Mouse (Mus musculus): ENCODE results near the gene Wfdc15b. TPM values are rescaled to one million over a fixed set of nuclear protein-coding genes. Genes with fewer than 3 reads are reported as not detected.
"Not testable (repeated sequence)": the region's sequence is repeated elsewhere in the genome, so short reads cannot be mapped to it uniquely, and the experiment has no call there.

The Wfdc15b gene
- 0.41 TPM in 1 of 2 replicates, not detected in the other for polyA plus RNA-seq (2012; rRNA removed)

- no peak for DNase-seq (ENCODE audit: low read depth, low spot score)
- WGBS, result 20% methylated on average over 11 of the region's 11 CpGs
These were observed at the start of gene Wfdc15b for GRCm38 (mm10) chr2:164221522-164221921. Gene Wfdc15b (minus strand): TSS chr2:164221660.

GRCm38 (mm10) chr2:164256540-164256939, 35.1 kb upstream of the Wfdc15b start, which contains the start of gene Svs3b:
Gene Svs3b (minus strand): TSS chr2:164256640.
- WGBS, result 78% methylated on average over 1 of the region's 1 CpGs
- DNase-seq (ENCODE audit: low read depth, low spot score), result not testable (repeated sequence)

- 71% methylated on average over 3 of the region's 3 CpGs for whole genome bisulfite sequencing
- no peak for DNase-seq (ENCODE audit: low read depth, low spot score)
These were observed 16.9 kb upstream of the Wfdc15b start, which contains the start of gene Svs2 for GRCm38 (mm10) chr2:164238366-164238765. Gene Svs2 (minus strand): TSS chr2:164238466.

DNA sequence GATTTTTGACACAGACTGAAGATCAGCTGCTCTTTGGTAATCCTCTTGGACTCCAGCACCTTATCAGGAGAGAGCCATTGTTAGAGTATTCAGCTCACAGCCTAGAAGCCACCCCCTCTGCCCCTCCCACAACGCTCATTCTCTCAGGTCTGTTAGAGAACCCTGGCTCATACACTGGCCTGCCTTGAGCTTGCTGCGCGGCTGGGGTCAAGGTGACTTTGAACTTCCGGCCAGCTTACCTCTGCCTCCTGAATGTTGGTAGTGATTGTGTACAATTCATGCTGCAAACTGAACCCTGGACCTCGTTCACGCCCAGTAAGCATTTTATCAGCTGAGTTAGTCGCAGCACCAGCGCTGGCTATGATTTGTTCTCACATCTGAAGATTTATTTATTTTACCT, 11.2 kb upstream of the Wfdc15b start:
- 44% methylated on average over 8 of the region's 8 CpGs for WGBS
- DNase-seq (ENCODE audit: low read depth, low spot score), result no peak

DNA sequence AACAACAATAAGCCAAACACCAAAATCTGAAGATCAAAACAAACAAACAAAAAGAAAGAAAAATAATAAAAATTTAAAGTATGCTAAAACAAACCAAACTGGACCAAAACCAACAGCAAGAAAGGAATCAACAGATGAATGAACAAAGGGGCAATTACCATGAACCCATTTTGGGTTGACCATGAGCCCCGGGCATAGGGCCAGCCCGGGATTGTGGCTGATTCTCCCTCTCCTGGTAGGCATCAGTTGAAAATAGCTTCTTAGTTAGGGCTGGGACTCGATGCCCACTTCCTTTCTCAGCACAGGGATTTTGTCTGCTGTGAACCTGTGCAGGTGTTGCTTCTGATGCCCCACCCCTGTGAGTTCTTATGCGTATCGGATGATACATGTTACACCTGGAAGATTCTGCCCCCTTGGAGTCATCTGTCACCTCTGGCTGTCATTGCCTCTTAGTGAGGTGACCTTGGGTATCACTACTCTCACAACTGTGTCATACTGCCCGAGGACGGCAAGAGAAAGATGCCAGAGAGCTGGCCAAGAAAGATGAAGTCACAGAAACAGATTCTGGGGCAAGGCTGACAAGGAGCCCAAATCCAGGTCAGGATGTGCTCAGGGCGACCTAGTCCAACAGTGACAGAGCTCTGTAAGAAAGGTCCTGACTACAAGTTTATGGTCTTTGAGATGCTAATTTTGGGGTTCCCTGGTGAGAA, 7.1 kb upstream of the Wfdc15b start:
- WGBS, result 78% methylated on average over 8 of the region's 8 CpGs
- no peak for DNase-seq (ENCODE audit: low read depth, low spot score)

- no peak for DNase-seq (ENCODE audit: low read depth, low spot score)
- 86% methylated on average over 9 of the region's 9 CpGs for WGBS
These were observed 2.2 kb downstream of the Wfdc15b start for GRCm38 (mm10) chr2:164219295-164219694.

- 92% methylated on average over 5 of the region's 5 CpGs for WGBS
- no peak for DNase-seq (ENCODE audit: low read depth, low spot score)
These were observed 8.7 kb downstream of the Wfdc15b start for GRCm38 (mm10) chr2:164212711-164213110.

GRCm38 (mm10) chr2:164210892-164211291, 10.6 kb downstream of the Wfdc15b start:
- 84% methylated on average over 4 of the region's 4 CpGs for WGBS

DNA sequence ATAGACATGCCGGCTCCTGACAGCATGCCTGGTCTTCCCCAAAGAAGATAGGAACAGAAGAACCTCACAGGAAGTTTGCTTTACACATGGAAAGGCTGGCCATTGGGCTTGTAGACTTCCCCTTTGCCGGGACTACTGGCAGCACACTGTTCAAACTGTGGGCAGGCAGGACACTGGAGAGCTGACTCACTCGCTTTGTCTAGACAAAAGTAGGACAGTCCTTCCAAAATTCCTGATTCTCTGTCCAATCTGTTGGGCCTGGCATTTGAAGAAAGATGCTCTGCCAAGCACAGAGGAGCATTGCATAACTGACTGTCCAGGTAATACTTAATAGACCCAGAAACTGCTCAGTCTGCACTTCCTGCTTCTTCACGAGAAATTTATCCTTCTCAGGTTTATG, 14.8 kb downstream of the Wfdc15b start:
- 44% methylated on average over 4 of the region's 4 CpGs for WGBS
- no peak for DNase-seq (ENCODE audit: low read depth, low spot score)

More at GRCm38 (mm10) chr2:164210892-164211291, 10.6 kb downstream of the Wfdc15b start:
- DNase-seq (ENCODE audit: low read depth, low spot score), result no peak

- DNase-seq (ENCODE audit: low read depth, low spot score), result not testable (repeated sequence)
- 92% methylated on average over 10 of the region's 10 CpGs for WGBS
These were observed 15.4 kb downstream of the Wfdc15b start for GRCm38 (mm10) chr2:164206011-164206410.

- 80% methylated on average over 20 of the region's 20 CpGs for WGBS
- DNase-seq (ENCODE audit: low read depth, low spot score), result no peak
These were observed 21.7 kb downstream of the Wfdc15b start, which contains the start of gene Wfdc15a for GRCm38 (mm10) chr2:164199626-164200327. Gene Wfdc15a (minus strand): TSS chr2:164200130.

DNA sequence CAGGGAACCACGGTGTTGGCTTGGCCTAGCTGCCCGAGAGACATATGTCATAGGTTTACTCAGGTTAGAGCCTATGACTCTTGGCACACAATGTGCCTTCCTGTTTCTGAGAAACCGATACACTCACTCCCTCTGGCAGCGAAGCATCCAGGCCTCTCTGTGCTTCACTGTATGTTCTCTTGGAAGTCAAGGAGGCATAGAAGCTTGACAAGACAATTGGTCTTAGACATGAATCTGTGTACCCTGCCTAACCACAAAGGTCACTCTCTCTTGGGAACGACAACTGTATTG, 24.8 kb downstream of the Wfdc15b start:
- WGBS, result 67% methylated on average over 5 of the region's 5 CpGs

DNA sequence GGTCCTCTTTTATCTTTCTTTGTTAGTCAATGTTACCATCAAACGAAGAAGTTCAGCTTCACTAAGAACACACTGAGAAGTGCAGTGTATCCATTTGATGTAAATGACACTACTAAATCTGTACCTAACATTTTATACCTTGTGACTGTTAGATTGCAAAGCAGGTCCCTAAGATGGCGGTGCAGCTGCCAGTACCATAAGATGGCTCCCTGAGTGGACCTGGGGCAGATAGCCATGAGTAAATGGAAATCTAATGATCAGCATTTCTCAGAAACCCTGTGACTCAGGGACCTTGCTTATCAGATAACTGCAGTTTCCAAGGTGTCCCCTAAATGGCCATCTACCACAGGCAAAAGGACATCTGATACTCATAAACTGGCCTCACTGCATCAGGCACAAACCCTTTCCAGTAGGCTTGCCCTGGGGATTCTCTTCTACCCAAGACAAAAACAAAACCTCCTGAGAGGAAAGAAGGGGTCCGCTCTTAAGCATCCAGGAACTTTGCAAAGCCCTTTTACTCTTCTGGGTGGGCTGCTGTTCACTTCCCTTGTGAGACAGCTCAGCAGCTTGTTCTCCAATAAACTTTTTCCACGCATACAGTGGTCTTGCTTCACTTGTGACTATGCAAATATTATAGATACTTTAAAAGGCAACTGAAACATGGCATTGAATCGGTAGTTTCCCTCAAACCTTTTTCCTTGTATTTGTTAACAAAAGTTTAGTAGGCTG, 25.3 kb downstream of the Wfdc15b start:
- WGBS, result 79% methylated on average over 5 of the region's 5 CpGs
- DNase-seq (ENCODE audit: low read depth, low spot score), result no peak

More for the DNA sequence above, 24.8 kb downstream of the Wfdc15b start:
- no peak for DNase-seq (ENCODE audit: low read depth, low spot score)

- no peak for DNase-seq (ENCODE audit: low read depth, low spot score)
- 45% methylated on average over 5 of the region's 5 CpGs for WGBS
These were observed 26.4 kb downstream of the Wfdc15b start for GRCm38 (mm10) chr2:164194959-164195630.

GRCm38 (mm10) chr2:164192279-164192678, 29.2 kb downstream of the Wfdc15b start:
- DNase-seq (ENCODE audit: low read depth, low spot score), result no peak

DNA sequence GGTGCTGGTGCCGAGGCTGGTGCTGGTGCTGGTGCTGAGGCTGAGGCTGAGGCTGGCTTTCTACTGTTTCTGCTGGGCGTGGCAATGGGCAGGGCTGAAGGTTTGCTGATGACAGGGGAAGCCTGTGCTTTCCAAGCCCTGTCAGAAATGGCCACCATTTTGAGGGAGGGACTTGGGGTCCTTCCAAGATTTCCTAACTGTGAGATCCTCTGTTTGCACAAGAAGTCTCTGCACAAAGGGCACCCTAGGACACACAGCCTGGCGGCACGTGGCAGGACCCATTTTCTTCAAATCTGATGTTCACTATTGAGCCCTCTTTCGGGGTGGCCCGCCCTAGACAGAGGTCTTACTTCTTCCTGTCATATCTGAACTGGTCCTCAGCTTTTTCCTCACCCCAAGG, 30.9 kb downstream of the Wfdc15b start, which contains the start of gene Wfdc12:
TSS of gene Wfdc12 (minus strand) at position 33 of the 400 bp plus-strand sequence.
- no peak for DNase-seq (ENCODE audit: low read depth, low spot score)
- 65% methylated on average over 6 of the region's 6 CpGs for WGBS

DNA sequence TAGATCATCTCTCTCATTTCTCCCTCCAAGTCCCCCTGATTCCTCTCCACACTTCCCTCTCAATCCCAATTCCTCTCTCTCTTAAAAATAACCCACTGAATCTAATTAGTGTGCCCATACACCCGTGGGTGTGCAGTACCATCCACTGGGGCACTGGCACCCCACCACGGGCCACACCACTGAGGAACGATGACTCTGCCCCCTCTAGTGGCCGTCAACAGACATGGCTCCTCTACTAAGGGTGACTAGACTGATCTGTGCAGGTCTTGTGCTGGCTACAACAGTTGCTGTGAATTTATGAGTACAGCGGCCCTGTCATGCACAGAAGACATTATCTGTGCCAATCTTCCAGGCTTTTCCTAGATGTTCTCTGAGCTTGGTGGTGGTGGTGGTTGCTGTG, 32.7 kb downstream of the Wfdc15b start:
- DNase-seq (ENCODE audit: low read depth, low spot score), result no peak
- WGBS, result 26% methylated on average over 5 of the region's 5 CpGs

DNA sequence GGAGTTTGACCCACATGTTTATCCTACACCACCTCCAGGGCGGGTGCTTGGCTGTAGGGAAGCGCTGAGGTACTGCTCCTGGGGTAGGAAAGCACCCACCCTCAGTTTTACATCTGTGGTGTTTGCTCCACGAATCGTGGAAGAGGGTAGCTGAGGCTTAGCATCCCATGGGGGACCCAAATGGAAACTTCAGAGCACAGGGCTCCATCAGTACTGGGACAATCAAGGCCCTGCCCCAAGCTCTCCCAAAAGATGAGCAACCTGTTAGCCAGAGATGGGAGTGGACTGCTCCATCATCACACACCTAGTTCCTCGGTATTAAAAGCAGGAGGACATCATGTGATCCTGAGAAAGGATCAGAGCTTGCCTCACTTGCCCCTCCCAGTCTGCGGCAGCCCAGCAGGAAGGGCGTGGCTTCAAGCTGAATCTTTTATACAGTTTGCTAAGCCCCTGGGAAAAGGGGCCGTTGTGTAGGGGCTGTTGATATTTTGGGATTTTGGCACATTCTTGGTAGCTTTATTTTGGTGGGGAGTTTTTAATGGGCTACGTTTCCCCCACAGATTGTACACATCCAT, 37.2 kb downstream of the Wfdc15b start:
- DNase-seq (ENCODE audit: low read depth, low spot score), result no peak
- 32% methylated on average over 9 of the region's 9 CpGs for WGBS

DNA sequence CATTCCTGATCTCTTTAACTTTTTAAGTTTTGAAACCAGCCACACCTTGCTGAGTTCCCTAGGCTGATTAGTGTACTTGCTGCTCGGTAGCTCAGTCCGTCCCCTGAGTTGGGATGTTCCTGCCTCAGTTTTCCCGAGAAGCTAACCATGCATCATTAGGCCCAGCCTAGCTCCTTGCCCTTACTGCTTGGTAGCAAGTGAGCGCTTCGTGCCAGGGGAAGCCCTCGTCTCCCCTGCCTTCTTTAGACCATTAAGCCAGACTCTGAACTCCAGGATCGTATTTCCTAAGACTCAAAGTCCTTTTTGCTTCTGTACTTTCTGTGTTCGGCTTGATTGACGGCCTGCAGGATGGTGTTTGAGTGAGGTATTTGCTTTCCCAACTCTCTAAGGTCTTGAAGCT, 38.1 kb downstream of the Wfdc15b start:
- 62% methylated on average over 9 of the region's 9 CpGs for WGBS

More for the DNA sequence above, 38.1 kb downstream of the Wfdc15b start:
- DNase-seq (ENCODE audit: low read depth, low spot score), result no peak
